19 mouse cellular contexts compared by ENCODE assay signal in genomic region chr6:39876444-39876843, GRCm38 (mm10). TPM values are rescaled to one million over a fixed set of nuclear protein-coding genes. Genes with fewer than 3 reads are reported as not detected.
DNase-seq lines count a peak whose midpoint lies in the region; ATAC-seq and TF ChIP-seq lines count a peak whose summit lies in the region.
"Had no signal": no experiment of that assay in that cellular context is flagged by ENCODE, and none has a peak within 500 bp of the region (broad histone marks: within the 10 kb centered on the region; RNA-seq: fewer than 3 reads in every experiment).

No protein-coding gene starts in this region.

- H3K36me3 ChIP-seq in hindbrain, embryonic 13.5 days, result peaks cover 4% of the 10 kb centered on the region
- H3K36me3 ChIP-seq in hindbrain, embryonic 11.5 days (ENCODE audit: control insufficient read depth, insufficient read depth, low read length), result no peaks in the 10 kb centered on the region
- peaks cover 2% of the 10 kb centered on the region; the same call in 1 of the 2 replicates for H3K36me3 ChIP-seq in midbrain, embryonic 16.5 days (ENCODE audit: control insufficient read depth, insufficient read depth, low read length)
- H3K36me3 ChIP-seq: kidney, embryonic 15.5 days; liver, embryonic 15.5 days; stomach, embryonic 15.5 days had no signal

- peak overlapping the region; percentile 36; the same call in 1 of the 2 replicates for H3K9ac ChIP-seq in hindbrain, embryonic 13.5 days
- H3K9ac ChIP-seq in hindbrain, embryonic 11.5 days (ENCODE audit: low read depth, low read length), result no peak overlapping the region
- H3K9ac ChIP-seq in midbrain, embryonic 16.5 days (ENCODE audit: low read depth, low read length), result peak overlapping the region; percentile 50; the same call in 1 of the 2 replicates
- H3K9ac ChIP-seq: kidney, embryonic 15.5 days; liver, embryonic 15.5 days; stomach, embryonic 15.5 days had no signal

- 0 out of 2 replicates have a peak overlapping the region, but pooled peaks have one; percentile 44 for H3K27ac ChIP-seq in hindbrain, embryonic 13.5 days
- H3K27ac ChIP-seq in hindbrain, embryonic 11.5 days (ENCODE audit: low read depth, low read length), result no peak overlapping the region
- no peak overlapping the region for H3K27ac ChIP-seq in midbrain, embryonic 16.5 days (ENCODE audit: low read length)
- H3K27ac ChIP-seq: kidney, embryonic 15.5 days; liver, embryonic 15.5 days; macrophage; stomach, embryonic 15.5 days had no signal

- H3K4me1 ChIP-seq in hindbrain, embryonic 13.5 days (replicated peaks), result peaks cover 35% of the 10 kb centered on the region
- peaks cover 4% of the 10 kb centered on the region; the same call in 1 of the 2 replicates for H3K4me1 ChIP-seq in hindbrain, embryonic 11.5 days (replicated peaks; ENCODE audit: control insufficient read depth, insufficient read depth, low read length)
- H3K4me1 ChIP-seq in midbrain, embryonic 16.5 days (ENCODE audit: control insufficient read depth, insufficient read depth, low read length), result peaks cover 23% of the 10 kb centered on the region

- no peaks in the 10 kb centered on the region for H3K27me3 ChIP-seq in hindbrain, embryonic 13.5 days
- peaks cover 2% of the 10 kb centered on the region; the same call in 1 of the 2 replicates for H3K27me3 ChIP-seq in hindbrain, embryonic 11.5 days (ENCODE audit: control insufficient read depth, insufficient read depth, low read length)
- H3K27me3 ChIP-seq in midbrain, embryonic 16.5 days (ENCODE audit: control insufficient read depth, insufficient read depth, low read depth, low read length), result no peaks in the 10 kb centered on the region

- no peak for TF ChIP-seq POLR2A in brain, embryonic 14.5 days (IDR thresholded peaks at IDR 0.05; ENCODE audit: borderline replicate concordance, extremely low read depth, insufficient read depth, insufficient read length, poor library complexity, severe bottlenecking)

- 65% methylated on average over 3 of the region's 3 CpGs for WGBS in hindbrain, embryonic 13.5 days
- WGBS in hindbrain, embryonic 11.5 days, result 74% methylated on average over 3 of the region's 3 CpGs
- 64% methylated on average over 3 of the region's 3 CpGs for WGBS in midbrain, embryonic 16.5 days

- no peak for DNase-seq in hindbrain, embryonic 11.5 days (ENCODE audit: low spot score)
- DNase-seq in brain, embryonic 14.5 days (ENCODE audit: low read depth), result peak; percentile 33
- peak; percentile 62 for DNase-seq in gonadal fat pad, adult 2 months (ENCODE audit: low read depth)
- DNase-seq in adrenal gland, adult 8-10 months, result no peak
- no peak for DNase-seq in layer of hippocampus, adult 18-20 months (ENCODE audit: low spot score in 2 of 2)
- no peak for DNase-seq in gastrocnemius, postnatal 4 days (ENCODE audit: low spot score in 2 of 2)
- DNase-seq: adrenal gland, adult 2 months; B cell, adult 2 months; right cerebral cortex, postnatal 25 days; thymus, adult 18-20 months; thymus, postnatal 4 days had no signal

- no peak for ATAC-seq in hindbrain, embryonic 13.5 days (ENCODE audit: low FRiP score)
- ATAC-seq in hindbrain, embryonic 11.5 days (ENCODE audit: low FRiP score), result no peak
- no peak for ATAC-seq in midbrain, embryonic 16.5 days
- ATAC-seq: intestine, postnatal 0 days had no signal

- H3K9me3 ChIP-seq in hindbrain, embryonic 13.5 days, result no peaks in the 10 kb centered on the region
- no peaks in the 10 kb centered on the region for H3K9me3 ChIP-seq in hindbrain, embryonic 11.5 days (ENCODE audit: control insufficient read depth, low read length)
- H3K9me3 ChIP-seq in midbrain, embryonic 16.5 days (replicated peaks; ENCODE audit: control insufficient read depth, low read length, poor library complexity, severe bottlenecking), result no peaks in the 10 kb centered on the region
- H3K9me3 ChIP-seq: kidney, embryonic 15.5 days; liver, embryonic 15.5 days; stomach, embryonic 15.5 days had no signal

- no peak for TF ChIP-seq CTCF in brain, embryonic 14.5 days (IDR thresholded peaks at IDR 0.05; ENCODE audit: borderline replicate concordance, extremely low read depth, insufficient read depth, insufficient read length)

- peak overlapping the region; percentile 7; the same call in 1 of the 2 replicates for H3K4me3 ChIP-seq in hindbrain, embryonic 13.5 days
- no peak overlapping the region for H3K4me3 ChIP-seq in hindbrain, embryonic 11.5 days (ENCODE audit: low read depth, low read length)
- H3K4me3 ChIP-seq in midbrain, embryonic 16.5 days (ENCODE audit: low read depth, low read length), result peak overlapping the region; percentile 12; the same call in 1 of the 2 replicates
- H3K4me3 ChIP-seq: kidney, embryonic 15.5 days; liver, embryonic 15.5 days; stomach, embryonic 15.5 days had no signal

- peak overlapping the region; percentile 80 for H3K4me2 ChIP-seq in hindbrain, embryonic 13.5 days
- H3K4me2 ChIP-seq in hindbrain, embryonic 11.5 days (replicated peaks; ENCODE audit: low read depth, low read length), result no peak overlapping the region
- peak overlapping the region; percentile 45 for H3K4me2 ChIP-seq in midbrain, embryonic 16.5 days (ENCODE audit: low read length)
- H3K4me2 ChIP-seq: kidney, embryonic 15.5 days; liver, embryonic 15.5 days; stomach, embryonic 15.5 days had no signal

RNA-seq across cellular contexts. Expression of gene Tmem178b, which starts 3.4 kb away (rescaled TPM):
- polyA plus RNA-seq in hindbrain, embryonic 13.5 days (2015; fragmentation: Nextera tagmentation; extraction: Ambion mirVana), result 29.8 and 31.9 TPM in 2 replicates
- polyA plus RNA-seq in hindbrain, embryonic 11.5 days (2014; fragmentation: Nextera tagmentation; extraction: Ambion mirVana), result 9.9 and 10.5 TPM in 2 replicates
- polyA plus RNA-seq in brain, embryonic 14.5 days (2012; rRNA removed), result 48.8 and 84.9 TPM in 2 replicates
- 0.62 and 0.77 TPM in 2 replicates for polyA plus RNA-seq in gonadal fat pad, adult 2 months (2012; rRNA removed)
- 32.8 and 36.2 TPM in 2 replicates for polyA plus RNA-seq in midbrain, embryonic 16.5 days (2015; fragmentation: Nextera tagmentation; extraction: Ambion mirVana)
- total RNA-seq in adrenal gland, adult 8-10 months (2022), result 10 to 100 TPM; 19.2 to 38.5 (median 24.0) TPM
- total RNA-seq in layer of hippocampus, adult 18-20 months (2021), result 100 to 1,000 TPM; 161 to 168 TPM
- 1 to 10 TPM; 5.8 to 6.0 TPM for total RNA-seq in gastrocnemius, postnatal 4 days (2021)
- total RNA-seq: hematopoietic stem cell, adult 5-6 weeks had no signal
- polyA plus RNA-seq: liver, embryonic 15.5 days; macrophage had no signal

Comparison
In these comparisons a context has a peak if more than half of its experiments do, and no peak if none do; other contexts are left out.
1. DNase-seq: peak in brain, embryonic 14.5 days (single experiment) and gonadal fat pad, adult 2 months (single experiment); none in hindbrain, embryonic 11.5 days (single experiment), adrenal gland, adult 8-10 months (single experiment), layer of hippocampus, adult 18-20 months (0 of 2) and gastrocnemius, postnatal 4 days (0 of 2).